Mouse (Mus musculus): ENCODE measurements at regions not wholly inside any gene's neighbourhood (a gene's known extent, or its start where the extent isn't known, plus 50 kb on each side); places are given as distances from the start of the nearest gene placed in this dataset.

DNA sequence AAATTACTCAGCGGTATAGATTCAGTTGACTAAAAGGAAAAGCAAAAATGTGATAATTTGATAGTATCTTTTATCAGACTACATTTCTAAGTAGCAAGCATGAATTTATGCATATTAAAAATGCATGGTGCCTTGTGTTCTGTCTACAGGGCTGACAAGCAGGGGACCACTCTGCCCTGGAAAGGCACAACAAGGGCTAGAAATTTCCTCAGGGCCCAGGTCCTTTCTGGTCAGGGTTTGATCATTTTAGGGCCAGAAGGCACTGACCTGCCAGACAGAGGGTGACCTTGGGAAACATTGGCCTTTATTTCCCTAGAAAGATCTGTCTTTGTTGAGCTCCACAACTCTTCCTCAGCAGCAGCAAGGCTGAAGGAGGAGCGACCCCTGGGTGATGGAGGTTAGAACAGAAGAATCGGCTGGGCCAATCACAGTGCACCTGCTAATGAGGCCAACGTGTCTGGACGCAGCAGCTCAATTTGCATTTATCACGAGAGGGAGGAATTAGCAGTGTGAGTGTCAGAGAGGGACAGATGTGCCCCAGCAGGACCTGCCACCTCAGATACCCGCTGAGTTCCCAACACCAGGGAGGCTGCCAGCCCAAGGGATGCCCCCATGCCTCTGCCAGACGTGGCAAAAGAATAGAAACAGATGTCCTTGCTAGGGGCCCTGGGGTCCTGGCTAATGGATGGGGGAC is 297.0 kb upstream of the Pou3f3 start:
- Histone ChIP-seq H3K27me3 (ENCODE audit: control insufficient read depth, insufficient read depth, low read length) (peaks cover 2% of the 10 kb centered on the region; the same call in 1 of the 2 replicates), H3K36me3 (ENCODE audit: control insufficient read depth, insufficient read depth, low read length) (no peaks in the 10 kb centered on the region), H3K9ac (ENCODE audit: low read depth, low read length) (no peak overlapping the region), H3K4me3 (no peak overlapping the region), H3K4me1 (ENCODE audit: control insufficient read depth, insufficient read depth, low read length) (no peaks in the 10 kb centered on the region), H3K79me2 (replicated peaks; ENCODE audit: control insufficient read depth, insufficient read depth, low read length) (no peaks in the 10 kb centered on the region), H3K27ac (no peak overlapping the region)
- intact Hi-C loops (cut with DNase I), result no loop called here
- TF ChIP-seq CTCF (IDR thresholded peaks at IDR 0.05) (no peak), POLR2A (IDR thresholded peaks at IDR 0.05; ENCODE audit: insufficient read depth, low read depth, low read length) (no peak), EP300 (IDR thresholded peaks at IDR 0.05; ENCODE audit: insufficient read depth, low read depth, low read length) (no peak)
- no peak for DNase-seq
- 29% methylated on average over 8 of the region's 8 CpGs for WGBS

DNA sequence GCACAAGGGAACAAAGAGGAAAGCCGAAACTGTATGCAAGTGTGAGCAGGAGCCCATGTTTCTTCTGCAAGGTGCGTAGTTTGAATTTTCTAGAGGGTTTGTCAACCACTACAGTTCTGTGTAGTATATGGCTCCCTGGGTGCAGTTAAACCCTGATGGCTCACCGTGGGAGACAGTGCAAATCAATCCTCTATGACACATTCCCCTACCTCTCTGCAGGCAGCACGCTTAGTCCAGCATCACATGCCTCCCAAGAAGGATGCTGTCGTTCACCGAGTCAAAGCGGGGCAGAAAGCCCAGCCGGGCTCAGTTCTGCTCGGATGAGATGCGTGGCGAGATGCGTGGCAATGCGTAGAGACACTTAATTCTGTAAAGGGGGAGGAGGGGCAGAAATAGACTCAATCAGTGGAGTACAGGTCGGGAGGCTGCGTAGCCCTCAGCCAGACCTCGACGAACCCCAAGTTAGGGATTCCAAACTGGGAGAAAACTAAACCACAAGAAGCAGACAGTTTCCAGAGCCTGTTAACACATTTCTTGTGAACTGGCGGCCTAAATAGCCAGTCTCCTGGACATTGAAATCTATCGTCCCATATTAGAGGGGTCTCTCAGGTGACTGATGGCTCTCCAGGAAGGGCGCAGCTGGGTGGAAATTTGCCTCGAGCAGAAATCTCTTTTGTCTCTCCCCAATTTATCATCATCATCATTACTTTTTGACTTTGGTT is 279.6 kb upstream of the Pou3f3 start:
- TF ChIP-seq CTCF (IDR thresholded peaks at IDR 0.05) (no peak), EP300 (IDR thresholded peaks at IDR 0.05; ENCODE audit: insufficient read depth, low read depth, low read length) (no peak), POLR2A (IDR thresholded peaks at IDR 0.05; ENCODE audit: insufficient read depth, low read depth, low read length) (no peak)
- Histone ChIP-seq H3K27ac (no peak overlapping the region), H3K4me1 (ENCODE audit: control insufficient read depth, insufficient read depth, low read length) (no peaks in the 10 kb centered on the region), H3K79me2 (replicated peaks; ENCODE audit: control insufficient read depth, insufficient read depth, low read length) (no peaks in the 10 kb centered on the region), H3K27me3 (ENCODE audit: control insufficient read depth, insufficient read depth, low read length) (no peaks in the 10 kb centered on the region), H3K9ac (ENCODE audit: low read depth, low read length) (no peak overlapping the region), H3K36me3 (ENCODE audit: control insufficient read depth, insufficient read depth, low read length) (no peaks in the 10 kb centered on the region), H3K4me3 (no peak overlapping the region)
- intact Hi-C loops (cut with DNase I), result no loop called here
- WGBS, result 77% methylated on average over 21 of the region's 21 CpGs
- no peak for DNase-seq

DNA sequence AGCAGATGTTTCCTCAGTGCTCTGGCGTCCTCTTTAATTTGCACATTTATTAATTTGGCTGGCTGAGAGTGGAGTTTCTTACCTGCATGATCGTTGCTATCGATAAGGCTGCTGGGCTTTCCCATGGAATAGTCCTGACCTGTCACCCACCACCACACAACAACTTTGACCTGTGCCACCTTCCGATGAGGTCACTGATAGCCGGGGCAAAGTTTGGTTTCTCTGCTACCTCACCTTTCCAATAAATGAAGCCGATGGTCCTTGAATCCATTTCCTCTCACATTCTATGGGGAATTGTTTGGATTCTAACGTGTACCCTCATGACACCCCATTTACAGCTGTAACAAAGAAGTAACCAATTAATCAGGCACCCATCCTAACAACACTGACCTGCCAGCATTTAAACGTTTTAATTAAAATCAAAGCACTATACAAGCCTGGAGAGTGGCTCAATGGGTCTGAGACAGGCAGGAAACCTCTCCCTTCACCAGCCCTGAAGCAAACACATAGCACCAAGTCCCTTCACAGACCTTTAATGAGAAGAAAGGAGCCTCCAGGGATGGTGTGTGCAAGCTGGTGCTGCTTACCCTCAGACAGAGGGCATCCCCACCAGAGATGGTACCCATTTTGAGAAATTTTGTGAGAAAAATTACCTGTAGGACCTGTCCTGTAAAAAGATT is 278.9 kb upstream of the Pou3f3 start:
- H3K27ac ChIP-seq, result no peak overlapping the region
- no peaks in the 10 kb centered on the region for H3K36me3 ChIP-seq (ENCODE audit: control insufficient read depth, insufficient read depth, low read length)
- no peaks in the 10 kb centered on the region for H3K79me2 ChIP-seq (replicated peaks; ENCODE audit: control insufficient read depth, insufficient read depth, low read length)
- no peaks in the 10 kb centered on the region for H3K4me1 ChIP-seq (ENCODE audit: control insufficient read depth, insufficient read depth, low read length)
- no peak overlapping the region for H3K4me3 ChIP-seq
- H3K9ac ChIP-seq (ENCODE audit: low read depth, low read length), result no peak overlapping the region
- intact Hi-C loops (cut with DNase I), result no loop called here
- DNase-seq, result no peak
- no peaks in the 10 kb centered on the region for H3K27me3 ChIP-seq (ENCODE audit: control insufficient read depth, insufficient read depth, low read length)
- TF ChIP-seq CTCF (IDR thresholded peaks at IDR 0.05), result no peak
- no peak for TF ChIP-seq POLR2A (IDR thresholded peaks at IDR 0.05; ENCODE audit: insufficient read depth, low read depth, low read length)
- TF ChIP-seq EP300 (IDR thresholded peaks at IDR 0.05; ENCODE audit: insufficient read depth, low read depth, low read length), result no peak
- 79% methylated on average over 8 of the region's 8 CpGs for whole genome bisulfite sequencing

DNA sequence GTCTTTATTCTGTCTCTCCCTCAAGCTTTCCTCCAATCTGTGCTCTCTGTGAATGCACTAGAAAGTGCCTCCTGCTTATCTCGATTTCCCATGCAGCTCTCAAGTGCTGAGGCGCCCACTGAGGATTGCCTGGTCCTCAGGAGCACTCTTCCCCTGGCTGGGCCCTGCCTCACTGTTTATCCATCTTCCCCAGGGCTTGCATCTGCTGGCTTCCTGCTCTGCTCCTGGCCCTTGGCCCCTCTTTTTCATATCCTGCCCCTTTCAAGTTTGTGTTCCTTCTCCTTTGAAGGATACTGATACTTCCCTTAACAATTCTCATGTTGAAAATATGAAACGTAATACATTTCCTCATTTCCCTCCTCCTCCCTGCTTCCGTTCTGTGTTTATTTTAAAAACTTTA is 277.8 kb upstream of the Pou3f3 start:
- H3K27ac ChIP-seq, result no peak overlapping the region
- 23% methylated on average over 4 of the region's 4 CpGs for WGBS
- intact Hi-C loops (cut with DNase I), result no loop called here
- no peaks in the 10 kb centered on the region for H3K27me3 ChIP-seq (ENCODE audit: control insufficient read depth, insufficient read depth, low read length)
- no peaks in the 10 kb centered on the region for H3K79me2 ChIP-seq (replicated peaks; ENCODE audit: control insufficient read depth, insufficient read depth, low read length)
- DNase-seq, result no peak
- H3K9ac ChIP-seq (ENCODE audit: low read depth, low read length), result no peak overlapping the region
- H3K4me3 ChIP-seq, result no peak overlapping the region
- H3K4me1 ChIP-seq (ENCODE audit: control insufficient read depth, insufficient read depth, low read length), result no peaks in the 10 kb centered on the region
- no peak for TF ChIP-seq POLR2A (IDR thresholded peaks at IDR 0.05; ENCODE audit: insufficient read depth, low read depth, low read length)
- TF ChIP-seq EP300 (IDR thresholded peaks at IDR 0.05; ENCODE audit: insufficient read depth, low read depth, low read length), result no peak
- TF ChIP-seq CTCF (IDR thresholded peaks at IDR 0.05), result no peak
- H3K36me3 ChIP-seq (ENCODE audit: control insufficient read depth, insufficient read depth, low read length), result no peaks in the 10 kb centered on the region

DNA sequence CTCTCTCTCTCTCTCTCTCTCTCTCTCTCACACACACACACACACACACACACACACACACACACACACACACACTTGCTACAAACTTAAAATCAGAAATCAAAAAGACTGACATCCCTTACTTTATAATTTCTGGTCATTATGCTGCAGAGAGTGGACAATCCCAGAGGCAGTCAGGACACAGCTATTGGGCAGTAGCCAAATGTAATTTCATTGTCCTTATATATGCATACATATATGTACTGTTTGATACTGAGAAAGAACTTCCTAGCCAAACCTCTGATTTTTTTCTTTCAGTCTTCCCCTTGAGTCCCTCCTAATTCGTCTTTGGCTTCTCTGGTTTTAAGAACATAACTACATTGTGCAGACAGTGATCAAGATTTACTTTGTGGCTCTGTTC is 277.3 kb upstream of the Pou3f3 start:
- Histone ChIP-seq H3K27me3 (ENCODE audit: control insufficient read depth, insufficient read depth, low read length) (no peaks in the 10 kb centered on the region), H3K9ac (ENCODE audit: low read depth, low read length) (no peak overlapping the region), H3K27ac (no peak overlapping the region), H3K79me2 (replicated peaks; ENCODE audit: control insufficient read depth, insufficient read depth, low read length) (no peaks in the 10 kb centered on the region), H3K4me3 (no peak overlapping the region), H3K4me1 (ENCODE audit: control insufficient read depth, insufficient read depth, low read length) (no peaks in the 10 kb centered on the region), H3K36me3 (ENCODE audit: control insufficient read depth, insufficient read depth, low read length) (no peaks in the 10 kb centered on the region)
- DNase-seq, result no peak
- intact Hi-C loops (cut with DNase I), result no loop called here
- 37% methylated on average over 1 of the region's 1 CpGs for WGBS
- TF ChIP-seq POLR2A (IDR thresholded peaks at IDR 0.05; ENCODE audit: insufficient read depth, low read depth, low read length), result no peak
- TF ChIP-seq CTCF (IDR thresholded peaks at IDR 0.05), result no peak
- no peak for TF ChIP-seq EP300 (IDR thresholded peaks at IDR 0.05; ENCODE audit: insufficient read depth, low read depth, low read length)

Data from heart, adult 2 months (tissue).